Mouse (Mus musculus): ENCODE measurements at regions not wholly inside any gene's neighbourhood (a gene's known extent, or its start where the extent isn't known, plus 50 kb on each side); places are given as distances from the start of the nearest gene placed in this dataset.

DNA sequence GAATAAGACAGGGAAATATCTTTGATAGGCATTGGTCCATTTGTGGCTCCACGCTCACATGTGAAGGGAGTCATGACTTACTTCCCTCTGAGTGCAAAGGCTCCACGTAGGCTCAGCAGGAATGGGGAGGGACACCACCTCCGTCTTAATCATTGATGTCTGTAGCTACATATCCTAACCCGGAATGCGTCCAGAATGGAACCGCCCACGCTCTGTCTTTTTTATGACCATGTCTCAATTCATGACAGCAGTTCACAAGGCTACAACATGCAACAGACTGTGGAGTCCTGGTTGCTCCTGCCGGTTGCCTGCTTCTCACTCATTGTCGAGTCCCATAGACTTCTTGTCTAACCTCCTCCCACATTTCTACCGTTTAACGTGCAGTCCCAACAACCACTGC, 104.1 kb upstream of the Oxgr1 start:
- no peaks in the 10 kb centered on the region for H3K36me3 ChIP-seq (ENCODE audit: control insufficient read depth, insufficient read depth, low read length)
- no peaks in the 10 kb centered on the region for H3K27me3 ChIP-seq (ENCODE audit: control insufficient read depth, insufficient read depth, low read length)
- H3K4me3 ChIP-seq (ENCODE audit: control insufficient read depth, low read depth, low read length), result no peak overlapping the region
- no peak overlapping the region for H3K27ac ChIP-seq (ENCODE audit: control insufficient read depth, insufficient read depth, low read depth, low read length)
- TF ChIP-seq CTCF (IDR thresholded peaks at IDR 0.05; ENCODE audit: control insufficient read depth, insufficient read depth, insufficient replicate concordance, low read depth, low read length) (no peak), POLR2A (IDR thresholded peaks at IDR 0.05; ENCODE audit: control insufficient read depth, low read depth, low read length) (no peak)
- H3K4me1 ChIP-seq (ENCODE audit: control insufficient read depth, insufficient read depth, low read length), result peaks cover 5% of the 10 kb centered on the region

DNA sequence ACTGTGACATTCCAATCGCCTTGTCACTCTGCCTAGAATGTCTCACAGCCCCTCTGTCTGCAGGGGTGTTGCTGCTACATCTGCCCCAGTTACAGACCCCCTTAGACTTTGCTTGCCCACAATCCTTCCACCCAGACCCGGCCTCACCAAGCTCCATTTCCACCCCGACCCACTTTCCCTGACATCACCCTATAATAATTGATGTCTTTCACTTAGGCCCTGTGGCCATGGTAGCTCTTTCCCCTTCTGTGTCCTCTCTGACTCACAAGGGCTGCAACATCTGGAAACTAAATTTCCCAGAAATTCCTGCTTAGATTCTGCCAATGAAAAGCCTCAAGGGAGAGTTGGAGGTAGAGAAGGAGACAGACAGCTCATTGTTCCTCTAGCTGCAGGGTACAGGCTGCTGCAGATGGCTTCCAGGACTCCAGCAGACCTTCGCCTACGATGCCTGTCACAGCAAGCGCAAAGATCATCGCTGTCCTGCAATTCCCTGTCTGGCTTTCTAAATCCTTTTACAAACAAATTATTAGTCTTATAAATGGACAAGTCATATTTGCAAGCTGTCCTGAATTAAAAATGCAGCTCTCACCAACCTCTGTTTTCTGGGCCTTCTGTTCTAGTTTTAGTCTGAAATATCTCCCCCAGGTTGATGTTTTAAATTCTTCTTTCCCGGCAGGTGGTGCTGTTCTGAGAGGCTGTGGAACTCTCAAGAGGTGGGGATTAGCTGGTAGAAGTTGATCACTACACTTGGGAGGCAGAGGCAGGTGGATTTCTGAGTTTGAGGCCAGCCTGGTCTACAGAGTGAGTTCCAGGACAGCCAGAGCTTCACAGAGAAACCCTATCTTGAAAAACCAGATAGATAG, 104.9 kb upstream of the Oxgr1 start:
- peaks cover 5% of the 10 kb centered on the region for H3K4me1 ChIP-seq (ENCODE audit: control insufficient read depth, insufficient read depth, low read length)
- H3K27ac ChIP-seq (ENCODE audit: control insufficient read depth, insufficient read depth, low read depth, low read length), result no peak overlapping the region
- H3K27me3 ChIP-seq (ENCODE audit: control insufficient read depth, insufficient read depth, low read length), result no peaks in the 10 kb centered on the region
- H3K4me3 ChIP-seq (ENCODE audit: control insufficient read depth, low read depth, low read length), result no peak overlapping the region
- H3K36me3 ChIP-seq (ENCODE audit: control insufficient read depth, insufficient read depth, low read length), result no peaks in the 10 kb centered on the region
- TF ChIP-seq CTCF (IDR thresholded peaks at IDR 0.05; ENCODE audit: control insufficient read depth, insufficient read depth, insufficient replicate concordance, low read depth, low read length), result no peak

DNA sequence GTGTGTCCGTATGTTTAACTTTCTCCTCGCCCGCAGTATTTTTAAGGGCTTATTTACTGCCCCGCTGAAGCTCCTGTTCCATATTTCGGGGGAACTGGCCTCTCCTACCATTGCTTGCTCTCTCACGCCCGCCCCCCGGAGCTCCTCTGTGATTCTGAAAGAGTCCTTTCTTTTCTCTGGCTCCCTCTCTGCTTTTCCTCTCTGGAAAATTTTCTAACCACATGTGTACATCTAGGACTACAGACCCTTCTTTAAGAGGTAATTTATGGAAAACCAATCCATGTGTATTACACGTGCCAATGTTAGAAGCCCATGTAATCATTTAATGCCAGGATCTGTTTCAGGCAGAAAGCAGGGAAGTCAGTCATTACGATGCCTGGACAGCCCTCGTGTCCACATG, 106.6 kb upstream of the Oxgr1 start:
- no peak for TF ChIP-seq CTCF (IDR thresholded peaks at IDR 0.05; ENCODE audit: control insufficient read depth, insufficient read depth, insufficient replicate concordance, low read depth, low read length)
- no peak for TF ChIP-seq POLR2A (IDR thresholded peaks at IDR 0.05; ENCODE audit: control insufficient read depth, low read depth, low read length)
- Histone ChIP-seq H3K27ac (ENCODE audit: control insufficient read depth, insufficient read depth, low read depth, low read length) (no peak overlapping the region), H3K4me3 (ENCODE audit: control insufficient read depth, low read depth, low read length) (peak overlapping the region; percentile 23), H3K36me3 (ENCODE audit: control insufficient read depth, insufficient read depth, low read length) (no peaks in the 10 kb centered on the region), H3K27me3 (ENCODE audit: control insufficient read depth, insufficient read depth, low read length) (no peaks in the 10 kb centered on the region), H3K4me1 (ENCODE audit: control insufficient read depth, insufficient read depth, low read length) (peaks cover 5% of the 10 kb centered on the region)

DNA sequence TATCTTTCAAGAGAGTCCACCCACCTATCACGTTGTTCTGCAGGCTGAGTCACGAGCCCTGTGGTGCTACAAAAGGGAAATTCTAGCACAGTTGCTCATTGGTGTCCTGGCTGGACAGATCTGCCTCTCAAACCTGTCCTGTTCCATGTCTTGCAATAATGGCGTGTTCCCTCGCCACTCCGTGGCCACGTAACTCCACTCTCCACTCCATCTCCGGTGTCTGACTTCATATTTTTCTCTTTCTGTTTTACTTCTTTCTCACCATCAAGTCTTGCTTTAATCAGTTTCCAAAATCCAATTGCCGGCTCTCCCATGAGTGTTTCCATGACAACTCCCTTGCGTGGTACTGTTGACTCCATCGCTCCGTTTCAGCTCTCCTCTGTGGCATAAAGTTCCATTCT, 107.1 kb upstream of the Oxgr1 start:
- Histone ChIP-seq H3K4me1 (ENCODE audit: control insufficient read depth, insufficient read depth, low read length) (peaks cover 8% of the 10 kb centered on the region), H3K4me3 (ENCODE audit: control insufficient read depth, low read depth, low read length) (no peak overlapping the region), H3K36me3 (ENCODE audit: control insufficient read depth, insufficient read depth, low read length) (no peaks in the 10 kb centered on the region), H3K27ac (ENCODE audit: control insufficient read depth, insufficient read depth, low read depth, low read length) (no peak overlapping the region), H3K27me3 (ENCODE audit: control insufficient read depth, insufficient read depth, low read length) (no peaks in the 10 kb centered on the region)
- TF ChIP-seq CTCF (IDR thresholded peaks at IDR 0.05; ENCODE audit: control insufficient read depth, insufficient read depth, insufficient replicate concordance, low read depth, low read length) (no peak), POLR2A (IDR thresholded peaks at IDR 0.05; ENCODE audit: control insufficient read depth, low read depth, low read length) (no peak)

DNA sequence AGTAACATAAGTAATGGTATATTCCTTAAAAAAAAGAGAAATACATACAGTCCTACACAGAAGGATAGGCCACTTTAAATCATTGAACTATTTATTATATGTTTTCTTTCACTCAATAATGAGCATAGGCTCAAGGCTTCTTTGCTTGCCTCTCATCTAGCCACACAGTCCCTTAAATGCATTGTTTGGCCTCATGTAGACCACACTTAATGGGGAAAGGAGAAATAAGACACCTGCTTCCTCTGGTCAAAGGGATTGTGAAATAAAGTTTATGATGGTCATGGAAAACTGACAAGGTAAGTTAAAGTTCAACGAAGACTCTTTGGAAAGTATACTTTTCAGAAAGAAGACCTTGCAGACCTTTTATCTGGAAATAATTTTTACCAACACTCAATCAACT, 108.4 kb upstream of the Oxgr1 start:
- TF ChIP-seq POLR2A (IDR thresholded peaks at IDR 0.05; ENCODE audit: control insufficient read depth, low read depth, low read length) (no peak), CTCF (IDR thresholded peaks at IDR 0.05; ENCODE audit: control insufficient read depth, insufficient read depth, insufficient replicate concordance, low read depth, low read length) (no peak)
- H3K27me3 ChIP-seq (ENCODE audit: control insufficient read depth, insufficient read depth, low read length), result no peaks in the 10 kb centered on the region
- no peak overlapping the region for H3K4me3 ChIP-seq (ENCODE audit: control insufficient read depth, low read depth, low read length)
- peaks cover 12% of the 10 kb centered on the region for H3K4me1 ChIP-seq (ENCODE audit: control insufficient read depth, insufficient read depth, low read length)
- no peaks in the 10 kb centered on the region for H3K36me3 ChIP-seq (ENCODE audit: control insufficient read depth, insufficient read depth, low read length)
- no peak overlapping the region for H3K27ac ChIP-seq (ENCODE audit: control insufficient read depth, insufficient read depth, low read depth, low read length)

DNA sequence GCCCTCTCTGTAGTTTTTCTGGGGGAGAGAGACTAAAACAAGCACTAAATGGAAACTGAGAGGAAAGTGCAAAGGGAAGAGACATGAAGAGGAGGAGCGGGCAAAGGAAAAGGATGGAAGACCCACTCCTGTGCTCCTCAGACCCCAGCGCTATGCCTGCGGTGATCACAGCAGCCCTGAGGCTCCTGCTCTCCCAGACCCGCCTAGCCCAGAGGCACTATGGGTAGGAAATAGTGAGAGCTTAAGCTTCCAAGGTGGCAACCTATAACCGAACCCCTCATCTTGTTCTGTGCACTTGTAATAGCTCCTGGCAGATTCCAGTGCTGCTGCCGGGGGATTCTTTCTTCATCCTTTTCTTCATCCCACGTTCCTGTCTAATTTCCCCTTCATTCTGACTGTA, 112.2 kb upstream of the Oxgr1 start:
- peaks cover 7% of the 10 kb centered on the region for H3K4me1 ChIP-seq (ENCODE audit: control insufficient read depth, insufficient read depth, low read length)
- no peak overlapping the region for H3K4me3 ChIP-seq (ENCODE audit: control insufficient read depth, low read depth, low read length)
- H3K36me3 ChIP-seq (ENCODE audit: control insufficient read depth, insufficient read depth, low read length), result no peaks in the 10 kb centered on the region
- H3K27me3 ChIP-seq (ENCODE audit: control insufficient read depth, insufficient read depth, low read length), result no peaks in the 10 kb centered on the region
- peak overlapping the region; percentile 10; the same call in 1 of the 2 replicates for H3K27ac ChIP-seq (ENCODE audit: control insufficient read depth, insufficient read depth, low read depth, low read length)
- TF ChIP-seq CTCF (IDR thresholded peaks at IDR 0.05; ENCODE audit: control insufficient read depth, insufficient read depth, insufficient replicate concordance, low read depth, low read length), result no peak
- TF ChIP-seq POLR2A (IDR thresholded peaks at IDR 0.05; ENCODE audit: control insufficient read depth, low read depth, low read length), result no peak

DNA sequence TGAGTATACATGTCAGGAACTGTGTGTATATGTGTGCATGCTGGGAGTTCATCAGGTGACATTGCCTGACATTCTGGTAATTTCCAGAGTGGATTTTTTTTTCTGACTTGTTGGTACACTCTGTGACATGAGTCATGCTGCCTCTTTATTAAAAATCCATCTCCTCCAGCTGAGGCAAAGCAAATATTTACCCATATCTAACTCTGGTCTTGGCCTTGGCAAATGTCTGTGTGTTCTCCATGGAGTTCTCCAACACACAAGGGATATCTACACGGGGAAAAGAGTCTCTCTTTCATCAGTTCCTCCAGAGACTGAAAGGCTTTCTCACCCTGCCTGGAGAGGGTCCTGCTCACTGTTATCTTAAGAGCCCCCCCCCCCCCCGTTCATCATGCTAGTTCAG, 111.3 kb upstream of the Mbnl2 start:
- no peak overlapping the region for H3K27ac ChIP-seq (ENCODE audit: control insufficient read depth, insufficient read depth, low read depth, low read length)
- no peaks in the 10 kb centered on the region for H3K27me3 ChIP-seq (ENCODE audit: control insufficient read depth, insufficient read depth, low read length)
- no peak overlapping the region for H3K4me3 ChIP-seq (ENCODE audit: control insufficient read depth, low read depth, low read length)
- no peaks in the 10 kb centered on the region for H3K4me1 ChIP-seq (ENCODE audit: control insufficient read depth, insufficient read depth, low read length)
- H3K36me3 ChIP-seq (ENCODE audit: control insufficient read depth, insufficient read depth, low read length), result no peaks in the 10 kb centered on the region
- no peak for TF ChIP-seq CTCF (IDR thresholded peaks at IDR 0.05; ENCODE audit: control insufficient read depth, insufficient read depth, insufficient replicate concordance, low read depth, low read length)
- TF ChIP-seq POLR2A (IDR thresholded peaks at IDR 0.05; ENCODE audit: control insufficient read depth, low read depth, low read length), result no peak
